Mouse (Mus musculus) kidney, postnatal 10 days (tissue): ENCODE measurements around the gene Aco1.

Source experiments
- DNase-seq: peaks from one replicate; pipeline ENCODE4 v3.0.0; 2021; ENCODE audit warnings: mixed read lengths

Gene Aco1

GRCm38 (mm10) chr4:40218382-40218781, 75.5 kb downstream of the Aco1 start:
- peak; percentile 57 for DNase-seq

DNA sequence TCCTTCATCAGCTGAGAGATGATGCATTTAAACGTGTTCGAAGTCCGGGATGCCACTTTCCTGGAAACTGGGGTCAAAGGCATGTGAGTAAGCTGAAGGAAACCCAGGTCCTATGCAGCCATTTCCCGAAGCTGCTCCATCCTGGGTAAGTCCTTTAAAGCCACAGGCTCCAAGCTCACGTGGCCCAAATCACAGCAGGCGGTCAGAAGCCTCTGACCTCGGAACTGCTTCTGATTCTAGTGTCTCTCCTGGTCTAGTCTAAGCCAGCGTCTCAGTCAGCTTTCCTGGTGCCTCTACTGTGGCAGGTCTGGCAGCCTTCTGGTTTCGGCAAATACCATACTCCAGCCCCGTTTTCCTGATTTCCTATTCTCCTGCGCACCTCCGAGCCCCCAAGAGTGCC, 77.6 kb downstream of the Aco1 start:
- DNase-seq, result no peak

- DNase-seq, result no peak
Observed at GRCm38 (mm10) chr4:40221004-40221760, 78.3 kb downstream of the Aco1 start.

- no peak for DNase-seq
Observed at GRCm38 (mm10) chr4:40221876-40222585, 79.2 kb downstream of the Aco1 start.

- DNase-seq, result peak; percentile 44
Observed at GRCm38 (mm10) chr4:40226095-40226494, 83.2 kb downstream of the Aco1 start.

DNA sequence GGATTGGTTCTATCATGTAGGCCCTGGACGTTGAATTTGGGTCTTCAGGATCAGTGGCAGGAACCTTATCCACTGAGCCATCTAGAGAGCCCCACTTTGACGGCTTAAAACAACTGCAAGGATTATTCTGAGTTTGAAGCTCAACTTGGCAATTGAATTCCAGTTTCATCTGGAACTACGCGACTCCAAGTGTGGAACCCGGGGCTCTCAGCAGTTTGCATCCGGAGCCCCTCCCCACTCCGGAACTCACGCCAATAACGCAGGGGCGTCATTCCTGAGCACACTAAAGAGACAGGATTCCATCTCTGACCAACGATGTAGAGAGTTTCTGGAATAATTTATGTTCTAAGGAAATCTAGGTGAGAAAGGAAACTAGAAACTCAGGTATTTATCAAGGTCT, 84.2 kb downstream of the Aco1 start:
- DNase-seq, result no peak

GRCm38 (mm10) chr4:40227886-40228285, 85.0 kb downstream of the Aco1 start:
- DNase-seq, result no peak

GRCm38 (mm10) chr4:40229723-40230122, 86.8 kb downstream of the Aco1 start:
- DNase-seq, result no peak

DNA sequence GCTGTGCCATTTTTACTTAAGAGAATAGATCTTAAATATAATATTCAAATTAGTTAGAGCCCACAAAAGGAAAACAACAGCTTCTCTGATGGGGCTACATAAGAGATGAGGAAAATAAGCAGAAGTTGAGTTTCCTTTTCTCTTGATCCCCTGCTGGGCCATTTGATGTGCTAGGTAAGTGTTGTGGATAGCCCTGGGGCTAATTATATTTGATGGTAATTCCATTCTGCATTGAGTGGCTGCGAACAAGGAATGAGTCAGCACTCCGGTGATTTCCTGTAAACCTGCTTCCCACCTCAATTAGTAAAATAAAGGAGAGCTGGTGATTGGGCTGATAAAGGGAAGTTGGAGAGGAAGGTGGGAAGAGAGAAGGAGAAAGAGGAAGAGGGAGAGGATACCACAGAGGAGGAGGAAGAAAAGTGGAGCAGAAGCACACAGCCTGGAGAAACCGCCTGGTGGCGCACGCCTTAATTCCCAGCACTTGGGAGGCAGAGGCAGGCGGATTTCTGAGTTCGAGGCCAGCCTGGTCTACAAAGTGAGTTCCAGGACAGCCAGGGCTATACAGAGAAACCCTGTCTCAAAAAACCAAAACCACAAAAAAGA, 90.3 kb downstream of the Aco1 start:
- DNase-seq, result no peak

DNA sequence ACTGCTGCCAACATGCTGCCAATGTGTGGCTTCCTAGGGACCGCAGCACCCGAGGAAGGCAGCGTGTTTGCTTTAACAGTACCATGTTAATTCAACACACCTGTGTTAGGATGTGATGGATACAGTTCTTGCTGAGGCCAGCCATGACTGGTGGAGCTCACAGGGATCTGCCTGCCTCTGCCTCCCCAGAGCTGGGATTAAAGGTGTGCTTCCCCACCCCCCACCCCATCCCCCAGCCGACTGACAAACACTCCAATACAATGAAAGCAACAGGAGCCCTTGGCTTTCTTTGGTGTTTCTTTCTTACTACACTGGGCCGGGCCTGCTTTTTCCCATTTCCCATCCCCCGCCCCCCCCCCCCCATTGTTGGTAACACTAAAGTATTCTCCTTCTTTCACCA, 91.4 kb downstream of the Aco1 start:
- no peak for DNase-seq

DNA sequence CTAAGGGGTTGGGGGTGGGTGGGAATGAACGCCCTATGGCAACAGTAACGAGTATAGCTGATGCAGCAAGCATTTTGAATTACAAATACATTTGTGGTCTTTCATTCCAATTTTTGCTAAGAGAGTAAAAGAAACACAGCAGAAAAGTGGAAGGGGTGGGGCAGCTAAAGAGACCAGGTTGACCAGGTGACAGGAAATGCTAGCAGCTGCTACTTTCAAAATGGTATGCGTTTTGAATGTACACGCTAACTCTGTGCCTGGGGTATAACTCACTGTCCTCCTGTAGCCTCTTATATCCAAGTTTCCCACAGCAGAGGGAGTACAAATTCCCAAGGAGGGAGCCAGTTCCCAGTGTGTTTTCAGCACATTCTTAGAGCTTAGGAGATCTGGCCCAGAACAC, 93.9 kb downstream of the Aco1 start:
- DNase-seq, result no peak

DNA sequence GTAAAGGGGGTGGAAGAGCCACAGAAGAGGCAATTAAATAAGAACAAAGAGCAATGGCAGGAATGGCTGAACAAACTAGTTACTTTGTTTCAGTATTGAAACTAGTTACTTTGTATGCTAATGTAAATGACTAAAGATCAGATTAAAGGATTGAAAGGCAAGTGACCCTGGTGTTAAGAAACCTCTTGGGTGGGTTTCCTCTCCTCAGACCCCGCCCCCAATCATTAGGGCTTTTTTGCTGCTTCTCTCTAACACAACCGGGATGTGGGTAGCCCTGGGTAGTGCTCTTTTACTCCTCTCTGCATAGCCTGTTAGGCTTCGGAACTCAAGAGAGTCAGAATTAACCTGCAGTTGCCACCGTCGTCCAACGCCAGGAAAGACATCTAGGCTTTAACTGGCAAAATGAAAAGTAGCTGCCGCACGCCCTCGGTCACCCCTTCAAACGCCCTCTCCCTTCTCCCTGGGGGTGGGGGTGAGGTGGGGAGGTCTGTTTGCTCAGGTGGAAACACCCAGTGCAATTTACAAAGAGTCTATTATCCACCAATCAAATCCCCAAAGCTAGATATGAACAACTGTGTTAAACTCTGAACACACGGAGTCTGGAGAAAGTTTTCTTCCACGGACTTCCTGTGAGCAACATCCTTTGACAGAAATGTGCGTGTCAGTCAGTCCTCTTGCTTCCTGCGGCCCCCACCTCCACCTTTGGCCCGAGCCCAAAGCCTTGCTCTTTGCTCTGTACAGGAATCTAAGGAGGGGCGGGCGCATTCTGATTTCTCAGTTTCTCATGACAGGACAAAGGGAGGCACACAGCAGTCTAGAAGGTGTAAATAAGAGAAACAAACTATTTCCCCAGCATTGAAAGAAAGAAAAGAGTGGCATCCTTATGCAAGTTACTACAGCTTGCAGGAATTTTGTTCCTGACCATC, 95.9 kb downstream of the Aco1 start:
- peak; percentile 88 for DNase-seq

GRCm38 (mm10) chr4:40239409-40240271, 96.8 kb downstream of the Aco1 start, which contains the start of gene Ddx58:
TSS of gene Ddx58 (minus strand) at chr4:40239828.
- DNase-seq, result peak; percentile 49

- no peak for DNase-seq
Observed at GRCm38 (mm10) chr4:40240272-40240744, 97.4 kb downstream of the Aco1 start.

GRCm38 (mm10) chr4:40241928-40242327, 99.0 kb downstream of the Aco1 start:
- no peak for DNase-seq

- DNase-seq, result no peak
Observed at GRCm38 (mm10) chr4:40243006-40243405, 100.1 kb downstream of the Aco1 start.

- no peak for DNase-seq
Observed at GRCm38 (mm10) chr4:40244035-40244434, 101.2 kb downstream of the Aco1 start.
